12 mouse cellular contexts compared by ENCODE assay signal in the genomic region with DNA sequence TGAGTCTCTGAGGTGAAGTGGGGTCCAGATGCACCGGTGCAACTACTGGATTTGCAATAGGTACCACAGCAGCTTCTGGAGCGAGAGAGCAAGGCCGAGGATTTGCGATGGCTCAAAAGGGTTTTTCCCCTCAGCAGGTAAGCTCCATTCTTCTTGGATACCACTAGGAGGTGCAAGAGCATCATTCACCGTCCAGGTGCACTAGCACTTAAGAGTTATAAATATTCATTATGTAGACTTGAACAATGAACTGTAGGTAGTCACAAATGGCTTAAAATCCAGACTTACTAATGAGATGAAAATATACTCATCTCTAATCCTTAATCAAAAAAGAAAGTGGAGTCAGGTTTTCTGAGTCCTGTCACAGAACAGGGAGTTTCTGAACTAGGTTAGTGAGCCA. TPM values are rescaled to one million over a fixed set of nuclear protein-coding genes. Genes with fewer than 3 reads are reported as not detected.
A peak's percentile ranks its signal among the peaks of the same experiment; 100 is the strongest.
DNase-seq lines count a peak whose midpoint lies in the region; ATAC-seq and TF ChIP-seq lines count a peak whose summit lies in the region.
"Had no signal": no experiment of that assay in that cellular context is flagged by ENCODE, and none has a peak within 500 bp of the region (broad histone marks: within the 10 kb centered on the region; RNA-seq: fewer than 3 reads in every experiment).

No protein-coding gene starts in this region.

- no peak overlapping the region for H3K4me3 ChIP-seq in heart, embryonic 10.5 days
- no peak overlapping the region for H3K4me3 ChIP-seq in liver, postnatal 0 days (ENCODE audit: low read depth, low read length)
- no peak overlapping the region for H3K4me3 ChIP-seq in liver, embryonic 11.5 days (ENCODE audit: low read depth, low read length)

- peak; percentile 72 for TF ChIP-seq CTCF in liver, postnatal 0 days (IDR thresholded peaks at IDR 0.05; ENCODE audit: low read depth)

- H3K4me2 ChIP-seq in liver, postnatal 0 days (ENCODE audit: low read depth, low read length), result no peak overlapping the region
- no peak overlapping the region for H3K4me2 ChIP-seq in liver, embryonic 11.5 days

- DNase-seq in heart, embryonic 10.5 days (ENCODE audit: low spot score), result peak; percentile 33
- no peak for DNase-seq in heart, adult 9 months (ENCODE audit: low spot score in 2 of 2)
- no peak for DNase-seq in liver, postnatal 0 days
- DNase-seq in liver, embryonic 11.5 days (ENCODE audit: low spot score), result no peak
- DNase-seq in ZHBTc4 (ENCODE audit: low read depth, low spot score), result peak; percentile 45
- DNase-seq in retina, embryonic 14.5 days (ENCODE audit: low spot score), result peak; percentile 37
- DNase-seq in adrenal gland, postnatal 25 days, result no peak
- no peak for DNase-seq in yolk sac, embryonic 10.5 days (ENCODE audit: low spot score)

- TF ChIP-seq EP300 in liver, postnatal 0 days (IDR thresholded peaks at IDR 0.05; ENCODE audit: low read depth), result no peak

- H3K9me3 ChIP-seq in heart, embryonic 10.5 days, result no peaks in the 10 kb centered on the region
- H3K9me3 ChIP-seq in liver, postnatal 0 days (ENCODE audit: low read length), result no peaks in the 10 kb centered on the region
- no peaks in the 10 kb centered on the region for H3K9me3 ChIP-seq in liver, embryonic 11.5 days (ENCODE audit: control insufficient read depth, low read length)

- no peaks in the 10 kb centered on the region for H3K36me3 ChIP-seq in heart, embryonic 10.5 days
- H3K36me3 ChIP-seq in liver, postnatal 0 days (replicated peaks; ENCODE audit: insufficient read depth, low read length), result no peaks in the 10 kb centered on the region
- H3K36me3 ChIP-seq in liver, embryonic 11.5 days (ENCODE audit: control insufficient read depth, insufficient read depth, low read length), result no peaks in the 10 kb centered on the region

- no peaks in the 10 kb centered on the region for H3K4me1 ChIP-seq in heart, embryonic 10.5 days
- no peaks in the 10 kb centered on the region for H3K4me1 ChIP-seq in liver, postnatal 0 days (ENCODE audit: insufficient read depth)
- no peaks in the 10 kb centered on the region for H3K4me1 ChIP-seq in liver, embryonic 11.5 days (replicated peaks; ENCODE audit: control insufficient read depth, insufficient read depth, low read length)

- no peak overlapping the region for H3K9ac ChIP-seq in liver, postnatal 0 days (replicated peaks)
- no peak overlapping the region for H3K9ac ChIP-seq in liver, embryonic 11.5 days (ENCODE audit: low read depth, low read length)

- WGBS in heart, embryonic 10.5 days, result 19% methylated on average over 5 of the region's 5 CpGs
- WGBS in liver, postnatal 0 days (ENCODE audit: insufficient replicate concordance), result 23% methylated on average over 5 of the region's 5 CpGs
- 23% methylated on average over 5 of the region's 5 CpGs for WGBS in liver, embryonic 11.5 days

- H3K27ac ChIP-seq in heart, embryonic 10.5 days, result no peak overlapping the region
- no peak overlapping the region for H3K27ac ChIP-seq in liver, postnatal 0 days (ENCODE audit: low read depth)
- H3K27ac ChIP-seq in liver, embryonic 11.5 days (ENCODE audit: low read depth, low read length), result no peak overlapping the region
- H3K27ac ChIP-seq: macrophage had no signal

- H3K27me3 ChIP-seq in heart, embryonic 10.5 days (ENCODE audit: insufficient read depth, poor library complexity, severe bottlenecking), result peaks cover 26% of the 10 kb centered on the region
- H3K27me3 ChIP-seq in liver, postnatal 0 days (ENCODE audit: insufficient read depth, low read length), result no peaks in the 10 kb centered on the region
- no peaks in the 10 kb centered on the region for H3K27me3 ChIP-seq in liver, embryonic 11.5 days (replicated peaks; ENCODE audit: control insufficient read depth, insufficient read depth, low read length)

- no peak for ATAC-seq in liver, postnatal 0 days
- ATAC-seq in liver, embryonic 11.5 days (replicated peaks; ENCODE audit: low FRiP score), result no peak

RNA-seq across cellular contexts. Expression of gene Slc45a2, which starts 8.2 kb away (rescaled TPM):
- 0.16 TPM in 1 of 2 replicates, not detected in the other for polyA plus RNA-seq in heart, embryonic 10.5 days (2016; fragmentation: Nextera tagmentation; extraction: Ambion mirVana)
- polyA plus RNA-seq in liver, postnatal 0 days (2015; fragmentation: Nextera tagmentation; extraction: Ambion mirVana), result 0.04 and 0.05 TPM in 2 replicates
- polyA plus RNA-seq in liver, embryonic 11.5 days (2014; fragmentation: Nextera tagmentation; extraction: Ambion mirVana), result 0.05 and 0.09 TPM in 2 replicates
- total RNA-seq in adrenal gland, postnatal 25 days (2021), result not detected in 2 replicates
- total RNA-seq: hematopoietic stem cell, adult 5-6 weeks; left cerebral cortex, adult 8-10 months had no signal
- polyA plus RNA-seq: macrophage had no signal

RNA-seq across cellular contexts. Expression of gene Amacr, which starts 27.2 kb away (rescaled TPM):
- polyA plus RNA-seq in heart, embryonic 10.5 days (2016; fragmentation: Nextera tagmentation; extraction: Ambion mirVana), result 14.2 and 17.9 TPM in 2 replicates
- 114 and 124 TPM in 2 replicates for polyA plus RNA-seq in liver, postnatal 0 days (2015; fragmentation: Nextera tagmentation; extraction: Ambion mirVana)
- 15.9 and 17.9 TPM in 2 replicates for polyA plus RNA-seq in liver, embryonic 11.5 days (2014; fragmentation: Nextera tagmentation; extraction: Ambion mirVana)
- 21.1 and 22.2 TPM in 2 replicates for total RNA-seq in adrenal gland, postnatal 25 days (2021)

RNA-seq across cellular contexts. Expression of gene Rxfp3, which starts 29.0 kb away (rescaled TPM):
- polyA plus RNA-seq in heart, embryonic 10.5 days (2016; fragmentation: Nextera tagmentation; extraction: Ambion mirVana), result 0.05 and 0.48 TPM in 2 replicates
- polyA plus RNA-seq in liver, postnatal 0 days (2015; fragmentation: Nextera tagmentation; extraction: Ambion mirVana), result not detected in 2 replicates
- polyA plus RNA-seq in liver, embryonic 11.5 days (2014; fragmentation: Nextera tagmentation; extraction: Ambion mirVana), result 0.12 and 0.26 TPM in 2 replicates
- total RNA-seq in adrenal gland, postnatal 25 days (2021), result not detected in 2 replicates
- total RNA-seq: hematopoietic stem cell, adult 5-6 weeks had no signal
- polyA plus RNA-seq: macrophage; spleen, adult 2 months had no signal

RNA-seq across cellular contexts. Expression of gene Adamts12, which starts 55.8 kb away (rescaled TPM):
- 1.0 and 2.1 TPM in 2 replicates for polyA plus RNA-seq in heart, embryonic 10.5 days (2016; fragmentation: Nextera tagmentation; extraction: Ambion mirVana)
- polyA plus RNA-seq in liver, postnatal 0 days (2015; fragmentation: Nextera tagmentation; extraction: Ambion mirVana), result 0.20 and 0.38 TPM in 2 replicates
- 1.4 TPM in 2 replicates for polyA plus RNA-seq in liver, embryonic 11.5 days (2014; fragmentation: Nextera tagmentation; extraction: Ambion mirVana)
- 5.6 and 6.4 TPM in 2 replicates for total RNA-seq in adrenal gland, postnatal 25 days (2021)

RNA-seq across cellular contexts. Expression of gene C1qtnf3, which starts 56.6 kb away (rescaled TPM):
- polyA plus RNA-seq in heart, embryonic 10.5 days (2016; fragmentation: Nextera tagmentation; extraction: Ambion mirVana), result 0.12 and 0.77 TPM in 2 replicates
- polyA plus RNA-seq in liver, postnatal 0 days (2015; fragmentation: Nextera tagmentation; extraction: Ambion mirVana), result 0.14 and 0.30 TPM in 2 replicates
- 0.69 and 0.96 TPM in 2 replicates for polyA plus RNA-seq in liver, embryonic 11.5 days (2014; fragmentation: Nextera tagmentation; extraction: Ambion mirVana)
- total RNA-seq in adrenal gland, postnatal 25 days (2021), result 0.57 and 0.73 TPM in 2 replicates
- total RNA-seq: hematopoietic stem cell, adult 5-6 weeks had no signal
- polyA plus RNA-seq: macrophage; spleen, adult 2 months had no signal

Comparison
In these comparisons a context has a peak if more than half of its experiments do, and no peak if none do; other contexts are left out.
1. DNase-seq: peak in heart, embryonic 10.5 days (single experiment), ZHBTc4 (single experiment) and retina, embryonic 14.5 days (single experiment); none in heart, adult 9 months (0 of 2), liver, postnatal 0 days (single experiment), liver, embryonic 11.5 days (single experiment), adrenal gland, postnatal 25 days (single experiment) and yolk sac, embryonic 10.5 days (single experiment).